Mouse (Mus musculus): ENCODE results near the gene Lpp.

DNA sequence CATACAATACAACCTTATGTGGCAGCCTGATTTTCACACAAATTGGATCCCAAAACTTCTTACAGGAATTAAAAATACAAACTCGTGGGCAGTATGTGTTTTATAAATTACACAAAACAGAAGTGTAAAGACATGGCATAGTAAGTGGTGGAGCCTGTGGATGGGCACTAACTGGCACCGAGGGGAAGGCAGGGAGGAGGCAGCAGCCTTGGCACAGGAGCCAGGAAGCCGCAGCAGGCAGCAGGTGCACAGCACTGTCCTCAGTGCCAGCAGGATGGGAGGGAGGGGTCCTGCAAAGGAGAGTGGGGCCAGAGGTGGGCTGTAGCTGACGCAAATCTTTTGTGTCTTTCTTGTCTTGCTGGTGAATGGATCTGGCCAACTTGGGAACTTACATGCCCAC, 19.8 kb downstream of the Lpp start:
- TF ChIP-seq CTCF (IDR thresholded peaks at IDR 0.05; ENCODE audit: low read depth, low read length) (no peak), POLR2AphosphoS5 (IDR thresholded peaks at IDR 0.05; ENCODE audit: insufficient replicate concordance, low read depth, low read length) (no peak), GATA2 (IDR thresholded peaks at IDR 0.05; ENCODE audit: borderline replicate concordance, low read depth, low read length) (no peak)
